Mouse (Mus musculus): ENCODE data around the gene Car14. TPM values are rescaled to one million over a fixed set of nuclear protein-coding genes. Genes with fewer than 3 reads are reported as not detected.
A peak's percentile ranks its signal among the peaks of the same experiment; 100 is the strongest.

Car14 gene
- polyA plus RNA-seq, 1 experiment: 63.2 TPM

- H3K27me3 ChIP-seq (ENCODE audit: control insufficient read depth, insufficient read depth, low read length): no peaks in the 10 kb centered on the region
- H3K27ac ChIP-seq (ENCODE audit: insufficient read depth, low read length): no peak overlapping the region
- no peak for DNase-seq
- no peak overlapping the region for H3K4me3 ChIP-seq (replicated peaks; ENCODE audit: insufficient read depth, low read depth, low read length)
- no peaks in the 10 kb centered on the region for H3K4me1 ChIP-seq (ENCODE audit: control insufficient read depth, insufficient read depth, low read length)
- TF ChIP-seq CTCF (IDR thresholded peaks at IDR 0.05; ENCODE audit: borderline replicate concordance, insufficient read depth, low read depth, low read length): no peak
- TF ChIP-seq POLR2A (IDR thresholded peaks at IDR 0.05; ENCODE audit: borderline replicate concordance, insufficient read depth, low read length): no peak
- WGBS: 73% methylated on average over 7 of the region's 7 CpGs
Measured at GRCm38 (mm10) chr3:95916760-95917159, 12.3 kb upstream of the Car14 start.

- H3K4me3 ChIP-seq (replicated peaks; ENCODE audit: insufficient read depth, low read depth, low read length): no peak overlapping the region
- TF ChIP-seq CTCF (IDR thresholded peaks at IDR 0.05; ENCODE audit: borderline replicate concordance, insufficient read depth, low read depth, low read length) (no peak), POLR2A (IDR thresholded peaks at IDR 0.05; ENCODE audit: borderline replicate concordance, insufficient read depth, low read length) (no peak)
- H3K4me1 ChIP-seq (ENCODE audit: control insufficient read depth, insufficient read depth, low read length): no peaks in the 10 kb centered on the region
- no peaks in the 10 kb centered on the region for H3K27me3 ChIP-seq (ENCODE audit: control insufficient read depth, insufficient read depth, low read length)
- H3K27ac ChIP-seq (ENCODE audit: insufficient read depth, low read length): no peak overlapping the region
- no peak for DNase-seq
- 89% methylated on average over 4 of the region's 4 CpGs for WGBS
Measured at GRCm38 (mm10) chr3:95914706-95915105, 10.2 kb upstream of the Car14 start.

GRCm38 (mm10) chr3:95907613-95908012 lies 3.1 kb upstream of the Car14 start:
- TF ChIP-seq POLR2A (IDR thresholded peaks at IDR 0.05; ENCODE audit: borderline replicate concordance, insufficient read depth, low read length) (no peak), CTCF (IDR thresholded peaks at IDR 0.05; ENCODE audit: borderline replicate concordance, insufficient read depth, low read depth, low read length) (no peak)

GRCm38 (mm10) chr3:95906860-95907259 lies 2.4 kb upstream of the Car14 start:
- peaks cover 4% of the 10 kb centered on the region; the same call in 1 of the 2 replicates for H3K4me1 ChIP-seq (ENCODE audit: control insufficient read depth, insufficient read depth, low read length)
- H3K4me3 ChIP-seq (replicated peaks; ENCODE audit: insufficient read depth, low read depth, low read length): peak overlapping the region; percentile 42

More at GRCm38 (mm10) chr3:95907613-95908012, 3.1 kb upstream of the Car14 start:
- 32% methylated on average over 4 of the region's 4 CpGs for WGBS
- H3K27ac ChIP-seq (ENCODE audit: insufficient read depth, low read length): no peak overlapping the region
- DNase-seq: no peak
- no peaks in the 10 kb centered on the region for H3K27me3 ChIP-seq (ENCODE audit: control insufficient read depth, insufficient read depth, low read length)
- H3K4me1 ChIP-seq (ENCODE audit: control insufficient read depth, insufficient read depth, low read length): peaks cover 4% of the 10 kb centered on the region; the same call in 1 of the 2 replicates
- no peak overlapping the region for H3K4me3 ChIP-seq (replicated peaks; ENCODE audit: insufficient read depth, low read depth, low read length)

GRCm38 (mm10) chr3:95905940-95906492 lies 1.5 kb upstream of the Car14 start:
- Histone ChIP-seq H3K4me1 (ENCODE audit: control insufficient read depth, insufficient read depth, low read length) (peaks cover 4% of the 10 kb centered on the region; the same call in 1 of the 2 replicates), H3K27ac (ENCODE audit: insufficient read depth, low read length) (no peak overlapping the region), H3K27me3 (ENCODE audit: control insufficient read depth, insufficient read depth, low read length) (no peaks in the 10 kb centered on the region), H3K4me3 (replicated peaks; ENCODE audit: insufficient read depth, low read depth, low read length) (peak overlapping the region; percentile 12)
- WGBS: under 1% methylated on average over 12 of the region's 12 CpGs
- DNase-seq: no peak
- TF ChIP-seq POLR2A (IDR thresholded peaks at IDR 0.05; ENCODE audit: borderline replicate concordance, insufficient read depth, low read length) (no peak), CTCF (IDR thresholded peaks at IDR 0.05; ENCODE audit: borderline replicate concordance, insufficient read depth, low read depth, low read length) (peak; percentile 55)

More at GRCm38 (mm10) chr3:95906860-95907259, 2.4 kb upstream of the Car14 start:
- no peak overlapping the region for H3K27ac ChIP-seq (ENCODE audit: insufficient read depth, low read length)
- 1% methylated on average over 12 of the region's 12 CpGs for WGBS
- H3K27me3 ChIP-seq (ENCODE audit: control insufficient read depth, insufficient read depth, low read length): no peaks in the 10 kb centered on the region
- TF ChIP-seq POLR2A (IDR thresholded peaks at IDR 0.05; ENCODE audit: borderline replicate concordance, insufficient read depth, low read length): no peak
- TF ChIP-seq CTCF (IDR thresholded peaks at IDR 0.05; ENCODE audit: borderline replicate concordance, insufficient read depth, low read depth, low read length): peak; percentile 85
- no peak for DNase-seq

- peak overlapping the region; percentile 4 for H3K4me3 ChIP-seq (replicated peaks; ENCODE audit: insufficient read depth, low read depth, low read length)
- peak in 1 of 2 experiments; percentile 53 for DNase-seq
- no peak overlapping the region for H3K27ac ChIP-seq (ENCODE audit: insufficient read depth, low read length)
- peaks cover 4% of the 10 kb centered on the region; the same call in 1 of the 2 replicates for H3K4me1 ChIP-seq (ENCODE audit: control insufficient read depth, insufficient read depth, low read length)
- TF ChIP-seq CTCF (IDR thresholded peaks at IDR 0.05; ENCODE audit: borderline replicate concordance, insufficient read depth, low read depth, low read length) (no peak), POLR2A (IDR thresholded peaks at IDR 0.05; ENCODE audit: borderline replicate concordance, insufficient read depth, low read length) (no peak)
- H3K27me3 ChIP-seq (ENCODE audit: control insufficient read depth, insufficient read depth, low read length): no peaks in the 10 kb centered on the region
- WGBS: 1% methylated on average over 18 of the region's 18 CpGs
Measured at GRCm38 (mm10) chr3:95905146-95905939, 852 bp upstream of the Car14 start.

- TF ChIP-seq POLR2A (IDR thresholded peaks at IDR 0.05; ENCODE audit: borderline replicate concordance, insufficient read depth, low read length): no peak
- TF ChIP-seq CTCF (IDR thresholded peaks at IDR 0.05; ENCODE audit: borderline replicate concordance, insufficient read depth, low read depth, low read length): no peak
- Histone ChIP-seq H3K4me3 (replicated peaks; ENCODE audit: insufficient read depth, low read depth, low read length) (no peak overlapping the region), H3K27ac (ENCODE audit: insufficient read depth, low read length) (peak overlapping the region; percentile 7; the same call in 1 of the 2 replicates), H3K27me3 (ENCODE audit: control insufficient read depth, insufficient read depth, low read length) (no peaks in the 10 kb centered on the region), H3K4me1 (ENCODE audit: control insufficient read depth, insufficient read depth, low read length) (peaks cover 4% of the 10 kb centered on the region; the same call in 1 of the 2 replicates)
- WGBS: 16% methylated on average over 15 of the region's 15 CpGs
- DNase-seq: no peak
Measured at GRCm38 (mm10) chr3:95903753-95904502, 563 bp downstream of the Car14 start.
